Mouse (Mus musculus) heart, adult 2 months (tissue): Measurements from ENCODE around the gene Aox4.

Experiments
- CTCF ChIP-seq: fragments of 200-600 bp; IDR thresholded peaks from 2 replicates; pipeline ENCODE4 v1.8.1; 2022; ENCODE audit warnings: antibody characterized with exemption, mild to moderate bottlenecking, moderate library complexity
- EP300 ChIP-seq: fragments of 200-500 bp; IDR thresholded peaks from 2 replicates; pipeline ENCODE4 v1.6.1; 2011; ENCODE audit warnings: low read depth, low read length, control low read depth; ENCODE audit not compliant: insufficient read depth
- POLR2A ChIP-seq: fragments of 200-500 bp; IDR thresholded peaks from 2 replicates; pipeline ENCODE4 v1.6.1; 2011; ENCODE audit warnings: mild to moderate bottlenecking, low read depth, low read length, control low read depth; ENCODE audit not compliant: insufficient read depth

GRCm38 (mm10) chr1:58303726-58304125 lies 93.5 kb downstream of the Aox4 start:
- TF ChIP-seq CTCF (no peak), POLR2A (no peak), EP300 (no peak)
